Mouse (Mus musculus) lung, embryonic 16.5 days (tissue): ENCODE data around the gene Sqor. TPM values are rescaled to one million over a fixed set of nuclear protein-coding genes. Genes with fewer than 3 reads are reported as not detected.

ENCODE experiments used
- ATAC-seq: fragments of 200-750 bp; cut with Nextera tagmentation; 2 replicates; pipeline ENCODE4 v1.8.0; 2017; ENCODE audit warnings: low read depth, mild to moderate bottlenecking, moderate library complexity
- H3K27ac ChIP-seq: fragments of 300-500 bp; sonication (generic); 2 replicates; pipeline ENCODE4 v1.5.1; 2014; ENCODE audit warnings: mild to moderate bottlenecking, control low read depth, low read length
- H3K27me3 ChIP-seq: fragments of 300-500 bp; sonication (generic); 2 replicates; pipeline ENCODE4 v1.6.1; 2014; ENCODE audit warnings: low read depth, low read length, mixed read lengths; ENCODE audit not compliant: control insufficient read depth, insufficient read depth
- H3K36me3 ChIP-seq: fragments of 300-500 bp; sonication (generic); 2 replicates; pipeline ENCODE4 v1.6.1; 2014; ENCODE audit warnings: low read length; ENCODE audit not compliant: control insufficient read depth, insufficient read depth
- H3K4me1 ChIP-seq: fragments of 300-500 bp; sonication (generic); replicated peaks from 2 replicates; pipeline ENCODE4 v1.6.1; 2014; ENCODE audit warnings: low read length, mixed read lengths; ENCODE audit not compliant: control insufficient read depth, insufficient read depth
- H3K4me2 ChIP-seq: fragments of 300-500 bp; sonication (generic); 2 replicates; pipeline ENCODE4 v1.6.1; 2014; ENCODE audit warnings: low read depth, low read length, control low read depth
- H3K4me3 ChIP-seq: fragments of 300-500 bp; sonication (generic); 2 replicates; pipeline ENCODE4 v1.5.1; 2014; ENCODE audit warnings: mild to moderate bottlenecking, low read length, control low read depth
- H3K9ac ChIP-seq: fragments of 300-500 bp; sonication (generic); 2 replicates; pipeline ENCODE4 v1.6.1; 2014; ENCODE audit warnings: low read length, control low read depth
- H3K9me3 ChIP-seq: fragments of 300-500 bp; sonication (generic); 2 replicates; pipeline ENCODE4 v1.6.1; 2016; ENCODE audit warnings: low read length; ENCODE audit not compliant: control insufficient read depth
- WGBS: fragments of 180-500 bp; shearing (Covaris S2); extraction: QIAGEN DNeasy Blood & Tissue Kit; methylation state at CpG from one replicate; pipeline ENCODE4 v1.1.7; 2014; 5-methylcytosine and 5-hydroxymethylcytosine counted together
- polyA plus RNA-seq: library from polyadenylated mRNA; unstranded; fragments of >200 nt; fragmentation: Nextera tagmentation; extraction: Ambion mirVana; gene quantifications from 2 replicates; pipeline ENCODE4 v1.2.1, GENCODE M21; 2015

Sqor gene
- 11.3 and 15.1 TPM in 2 replicates for polyA plus RNA-seq

DNA sequence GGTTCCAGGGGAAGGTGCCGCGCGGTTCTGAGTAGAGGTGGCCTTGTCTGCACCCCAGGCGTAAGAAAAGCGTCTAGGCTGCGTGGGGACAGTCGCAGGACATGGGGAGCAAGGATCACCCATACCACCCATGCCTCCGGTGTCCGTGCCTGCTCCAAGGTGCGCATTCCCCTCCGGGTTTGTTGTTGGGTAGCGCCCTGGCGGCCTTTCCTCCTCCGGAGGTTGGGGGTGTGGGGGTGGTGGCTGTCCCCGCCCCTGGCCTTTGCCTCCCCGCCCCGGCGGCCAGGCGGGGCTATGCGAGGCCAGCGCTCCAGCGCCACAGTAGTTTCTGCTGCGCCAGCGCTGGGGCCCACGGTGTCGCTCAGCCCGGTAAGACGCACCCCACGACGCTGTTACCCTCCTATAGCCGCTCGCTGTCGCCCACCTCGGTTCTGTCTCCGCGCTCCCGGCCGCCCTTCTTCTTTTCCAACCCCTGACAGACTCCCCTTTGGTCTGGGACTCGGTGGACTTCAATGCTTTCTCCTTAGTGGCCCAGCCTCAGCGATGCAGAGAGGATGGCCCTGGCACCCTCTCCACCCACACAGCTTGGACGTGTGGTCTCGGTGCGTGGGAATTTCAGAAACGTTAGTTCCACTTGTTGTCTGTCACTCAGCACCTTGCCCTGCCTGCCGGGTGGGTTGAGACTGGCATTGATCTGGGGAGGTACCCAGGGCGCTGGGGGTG is at the start of gene Sqor:
Gene Sqor (plus strand): TSS at position 167 of the 723 bp plus-strand sequence.
- Histone ChIP-seq H3K27me3 (no peaks in the 10 kb centered on the region; the same call in 1 of the 2 replicates), H3K36me3 (no peaks in the 10 kb centered on the region), H3K9me3 (no peaks in the 10 kb centered on the region), H3K9ac (peak within 1 kb of the TSS; percentile 61), H3K4me3 (peak within 1 kb of the TSS; percentile 45), H3K27ac (no peak within 1 kb of the TSS), H3K4me1 (no peaks in the 10 kb centered on the region), H3K4me2 (peak within 1 kb of the TSS; percentile 85)
- ATAC-seq = peak; percentile 96
- WGBS = under 1% methylated on average over 45 of the region's 46 CpGs

DNA sequence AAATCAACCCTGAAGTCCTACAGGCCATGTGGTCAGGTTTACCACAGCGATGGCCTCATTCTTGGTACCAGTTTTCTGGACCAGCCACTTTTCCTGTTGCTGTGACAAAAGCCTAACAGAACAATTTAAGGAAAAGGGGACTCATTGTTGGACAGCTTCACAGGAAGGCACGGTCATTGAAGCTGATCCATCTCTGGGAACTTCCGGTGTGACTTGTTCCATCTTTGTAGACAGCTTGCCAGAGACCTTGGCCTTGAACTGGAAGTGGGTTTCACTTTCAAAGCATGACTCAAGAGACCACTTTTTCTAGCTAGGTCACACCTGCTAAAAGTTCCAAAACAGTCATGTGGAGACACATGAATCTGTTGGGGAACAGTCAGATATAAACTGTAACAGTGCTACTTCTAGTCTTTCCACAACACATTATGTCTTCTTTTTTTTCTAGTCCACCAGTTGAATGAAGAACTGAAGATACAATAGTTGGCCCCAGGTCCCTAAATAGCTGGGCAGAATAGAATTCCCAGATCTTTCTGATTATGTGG is 48.7 kb upstream of the Sqor start:
- H3K27me3 ChIP-seq = no peaks in the 10 kb centered on the region
- H3K36me3 ChIP-seq = no peaks in the 10 kb centered on the region
- ATAC-seq = no peak

DNA sequence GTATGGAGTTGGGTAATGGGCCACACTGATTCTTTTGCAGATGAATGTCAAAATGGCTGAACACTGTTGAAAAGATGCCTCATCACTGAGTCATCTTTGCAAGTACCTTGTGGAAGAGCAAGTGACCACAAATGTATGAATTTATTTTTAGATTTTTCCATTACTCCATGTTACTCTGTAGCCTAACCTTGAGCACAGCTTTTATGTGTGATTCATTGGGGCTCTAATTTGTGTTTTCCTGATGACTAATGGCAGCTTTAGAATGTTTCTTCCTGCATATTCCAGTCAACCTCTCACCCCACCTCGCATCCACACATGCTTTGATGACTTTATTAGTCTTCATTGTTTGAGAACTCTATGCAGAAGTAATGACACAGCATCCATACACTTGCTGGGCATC is 45.8 kb upstream of the Sqor start:
- Histone ChIP-seq H3K27me3 (no peaks in the 10 kb centered on the region), H3K9ac (no peak overlapping the region), H3K4me3 (no peak overlapping the region), H3K4me2 (no peak overlapping the region), H3K36me3 (no peaks in the 10 kb centered on the region), H3K27ac (no peak overlapping the region), H3K9me3 (no peaks in the 10 kb centered on the region; the same call in 1 of the 2 replicates), H3K4me1 (no peaks in the 10 kb centered on the region)
- ATAC-seq = no peak
- WGBS = 38% methylated on average over 1 of the region's 1 CpGs

More for the DNA sequence above, 48.7 kb upstream of the Sqor start:
- 78% methylated on average over 3 of the region's 3 CpGs for WGBS
- H3K4me1 ChIP-seq = no peaks in the 10 kb centered on the region
- H3K9ac ChIP-seq = no peak overlapping the region
- no peak overlapping the region for H3K27ac ChIP-seq
- H3K4me3 ChIP-seq = no peak overlapping the region
- H3K9me3 ChIP-seq = no peaks in the 10 kb centered on the region
- H3K4me2 ChIP-seq = no peak overlapping the region

DNA sequence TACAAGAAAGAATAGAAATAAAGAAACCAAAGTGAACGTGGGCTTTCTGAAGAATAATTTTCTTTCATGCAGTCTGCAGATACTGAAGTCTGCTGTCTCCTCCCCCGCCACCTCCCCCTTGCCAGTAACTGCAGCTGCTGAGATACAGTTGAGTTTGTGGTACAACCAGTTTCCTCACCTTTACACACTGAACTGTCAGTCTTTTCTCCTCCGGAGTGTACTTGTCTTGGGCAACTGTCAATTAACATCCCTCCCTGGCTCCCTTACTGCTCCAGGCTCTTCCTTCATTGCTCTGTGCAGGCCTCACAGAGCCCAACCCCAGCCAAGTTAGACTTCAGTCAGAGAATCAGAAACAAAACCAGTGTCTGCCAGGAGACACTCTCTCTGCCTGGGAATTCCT is 44.5 kb upstream of the Sqor start:
- Histone ChIP-seq H3K9me3 (no peaks in the 10 kb centered on the region; the same call in 1 of the 2 replicates), H3K27me3 (no peaks in the 10 kb centered on the region), H3K27ac (no peak overlapping the region), H3K4me2 (no peak overlapping the region), H3K36me3 (no peaks in the 10 kb centered on the region), H3K4me3 (no peak overlapping the region), H3K9ac (no peak overlapping the region), H3K4me1 (no peaks in the 10 kb centered on the region)
- no peak for ATAC-seq
- 51% methylated on average over 3 of the region's 3 CpGs for WGBS

DNA sequence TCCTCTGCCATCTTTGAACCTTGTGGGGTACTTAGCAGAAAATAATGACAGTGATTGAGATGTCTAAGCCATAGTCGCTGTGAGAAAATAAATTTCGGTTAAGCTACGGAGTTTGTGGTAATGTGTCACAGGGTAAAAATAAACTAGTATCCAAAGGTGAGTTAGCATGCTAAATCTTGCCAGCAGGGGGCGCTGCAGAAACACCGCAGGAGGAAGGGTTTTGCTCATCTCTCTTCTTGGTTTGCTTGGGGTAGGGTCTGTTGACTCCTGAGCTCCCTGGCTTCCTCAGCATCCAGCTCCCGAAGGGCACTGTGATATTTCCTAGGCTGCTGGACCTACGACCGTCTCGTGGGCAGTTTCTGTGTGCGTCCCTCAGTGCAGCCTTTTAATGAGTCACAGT is 39.4 kb upstream of the Sqor start:
- WGBS = 52% methylated on average over 10 of the region's 10 CpGs
- no peaks in the 10 kb centered on the region; the same call in 1 of the 2 replicates for H3K9me3 ChIP-seq
- no peak overlapping the region for H3K27ac ChIP-seq
- H3K4me3 ChIP-seq = no peak overlapping the region
- no peak overlapping the region for H3K4me2 ChIP-seq
- no peaks in the 10 kb centered on the region for H3K27me3 ChIP-seq
- no peak for ATAC-seq
- no peaks in the 10 kb centered on the region for H3K4me1 ChIP-seq
- no peak overlapping the region for H3K9ac ChIP-seq
- no peaks in the 10 kb centered on the region for H3K36me3 ChIP-seq

DNA sequence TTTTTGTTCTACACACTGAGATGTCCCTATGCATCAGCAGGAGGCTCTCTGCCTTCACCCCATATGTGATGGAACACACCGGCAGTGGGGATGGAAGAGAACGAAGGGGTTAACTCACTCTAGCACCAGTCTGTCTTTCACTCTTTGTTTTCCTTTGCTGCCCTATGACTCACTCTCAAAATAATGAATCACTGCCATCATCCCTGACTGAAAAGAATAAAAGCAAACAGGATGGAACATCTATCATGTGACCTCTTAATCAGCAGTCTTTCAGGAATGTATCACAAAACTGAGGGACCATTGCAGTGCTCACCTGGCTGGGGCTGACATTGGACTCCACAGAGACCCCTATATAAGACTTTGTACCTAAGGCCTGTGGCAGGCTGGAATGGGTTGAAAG is 33.6 kb upstream of the Sqor start:
- Histone ChIP-seq H3K9me3 (no peaks in the 10 kb centered on the region), H3K4me3 (no peak overlapping the region), H3K9ac (no peak overlapping the region), H3K36me3 (no peaks in the 10 kb centered on the region), H3K27me3 (peaks cover 3% of the 10 kb centered on the region; the same call in 1 of the 2 replicates), H3K4me1 (no peaks in the 10 kb centered on the region), H3K27ac (no peak overlapping the region), H3K4me2 (no peak overlapping the region)
- WGBS = 48% methylated on average over 2 of the region's 2 CpGs
- no peak for ATAC-seq

DNA sequence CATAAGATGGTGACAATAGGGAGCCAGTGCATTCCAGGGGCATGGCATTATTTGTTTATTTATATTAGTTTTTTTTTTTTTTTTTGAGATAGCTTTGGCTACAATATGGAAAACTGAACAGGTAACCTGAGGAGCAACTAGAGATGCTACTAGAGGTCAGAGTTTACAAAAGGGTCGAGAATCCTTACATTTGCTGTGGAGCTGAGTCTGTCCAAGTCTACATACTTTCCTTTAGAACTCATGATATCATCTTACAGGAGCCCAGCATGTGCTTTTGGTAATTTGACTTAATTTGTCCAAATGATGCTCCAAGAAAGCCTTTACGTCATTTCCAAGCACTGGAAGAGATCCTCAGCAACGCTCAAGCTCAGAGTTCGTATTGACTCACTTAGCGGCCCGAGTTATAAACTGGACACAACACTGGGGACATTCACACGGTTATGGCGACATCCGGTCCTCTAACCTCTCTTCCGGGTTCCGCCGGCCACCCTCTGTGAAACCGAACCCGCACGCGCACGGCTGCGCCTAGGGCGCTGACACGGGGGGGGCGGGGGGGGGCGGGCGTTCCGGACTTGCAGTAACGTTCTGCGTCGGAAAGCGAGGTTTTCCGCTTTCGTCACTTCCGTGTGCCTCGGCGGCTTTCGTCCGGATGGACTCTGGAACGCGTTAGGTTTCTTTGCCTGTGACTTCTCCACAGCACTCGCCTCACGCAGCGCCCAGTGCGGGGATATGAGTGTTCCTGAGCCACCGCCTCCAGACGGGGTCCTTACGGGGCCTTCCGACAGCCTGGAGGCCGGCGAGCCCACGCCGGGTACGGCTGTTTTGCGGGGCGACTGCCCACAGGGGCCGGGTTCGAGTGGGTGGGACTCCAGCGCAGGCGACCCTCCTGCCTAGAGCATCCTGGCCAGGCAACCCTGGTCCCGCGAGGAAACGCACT is 26.9 kb upstream of the Sqor start, which contains the start of gene Bloc1s6:
Gene Bloc1s6 (plus strand): TSS at position 610 of the 937 bp plus-strand sequence.
- H3K27ac ChIP-seq = peak within 1 kb of the TSS; percentile 94
- WGBS = under 1% methylated on average over 52 of the region's 59 CpGs
- H3K4me2 ChIP-seq = peak within 1 kb of the TSS; percentile 77
- H3K4me1 ChIP-seq = peaks cover 10% of the 10 kb centered on the region
- ATAC-seq = peak; percentile 97
- H3K4me3 ChIP-seq = peak within 1 kb of the TSS; percentile 99
- no peaks in the 10 kb centered on the region for H3K9me3 ChIP-seq
- H3K36me3 ChIP-seq = no peaks in the 10 kb centered on the region
- peaks cover 3% of the 10 kb centered on the region; the same call in 1 of the 2 replicates for H3K27me3 ChIP-seq
- peak within 1 kb of the TSS; percentile 99 for H3K9ac ChIP-seq

DNA sequence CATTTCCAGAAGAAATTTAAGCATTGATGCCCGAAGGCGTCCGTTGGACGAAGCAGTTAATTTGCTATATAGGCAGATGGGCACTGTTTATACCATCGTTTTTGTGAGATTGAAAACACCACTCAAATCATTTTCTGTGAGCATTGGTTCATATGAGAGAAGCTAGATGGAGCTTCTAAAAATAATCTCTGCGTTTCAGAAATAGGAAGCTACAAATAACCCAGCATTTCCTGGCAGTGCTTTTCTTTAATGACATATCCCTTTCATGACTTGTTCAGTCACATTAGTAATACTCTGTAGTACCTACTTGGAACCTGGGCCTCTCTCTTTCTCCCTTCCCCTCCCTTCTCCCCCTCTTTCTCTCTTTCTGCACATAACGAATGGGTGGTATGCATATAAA is 26.0 kb upstream of the Sqor start:
- Histone ChIP-seq H3K9ac (peak overlapping the region; percentile 99), H3K36me3 (no peaks in the 10 kb centered on the region), H3K4me2 (peak overlapping the region; percentile 77), H3K27ac (peak overlapping the region; percentile 94; the same call in 1 of the 2 replicates), H3K27me3 (peaks cover 3% of the 10 kb centered on the region; the same call in 1 of the 2 replicates), H3K4me1 (peaks cover 10% of the 10 kb centered on the region), H3K4me3 (peak overlapping the region; percentile 99), H3K9me3 (no peaks in the 10 kb centered on the region)
- WGBS = 22% methylated on average over 7 of the region's 7 CpGs
- no peak for ATAC-seq

DNA sequence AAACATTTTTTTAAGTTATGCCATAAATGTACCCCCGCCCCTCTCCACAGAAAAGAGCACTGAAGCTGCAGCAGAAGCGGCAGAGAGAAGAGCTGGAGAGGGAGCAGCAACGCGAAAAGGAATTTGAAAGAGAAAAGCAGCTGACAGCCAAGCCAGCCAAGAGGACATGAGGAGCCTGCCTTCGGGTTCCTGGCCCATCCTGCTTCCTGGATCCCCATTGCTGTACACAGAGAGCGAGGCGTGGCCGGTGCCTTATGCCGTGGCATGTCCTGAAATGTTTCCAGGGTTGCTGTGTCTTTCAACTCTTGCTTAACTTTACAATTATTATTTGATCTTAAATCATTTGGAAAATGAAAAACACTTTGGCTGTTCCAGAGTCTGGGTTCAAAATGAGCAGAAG is 18.6 kb upstream of the Sqor start:
- Histone ChIP-seq H3K27me3 (no peaks in the 10 kb centered on the region), H3K4me1 (no peaks in the 10 kb centered on the region), H3K36me3 (peaks cover 17% of the 10 kb centered on the region), H3K27ac (no peak overlapping the region), H3K9me3 (no peaks in the 10 kb centered on the region), H3K9ac (no peak overlapping the region), H3K4me3 (no peak overlapping the region), H3K4me2 (no peak overlapping the region)
- no peak for ATAC-seq
- WGBS = 85% methylated on average over 9 of the region's 9 CpGs
